Comparison of ENCODE assay signal across 9 mouse cellular contexts in the genomic region with DNA sequence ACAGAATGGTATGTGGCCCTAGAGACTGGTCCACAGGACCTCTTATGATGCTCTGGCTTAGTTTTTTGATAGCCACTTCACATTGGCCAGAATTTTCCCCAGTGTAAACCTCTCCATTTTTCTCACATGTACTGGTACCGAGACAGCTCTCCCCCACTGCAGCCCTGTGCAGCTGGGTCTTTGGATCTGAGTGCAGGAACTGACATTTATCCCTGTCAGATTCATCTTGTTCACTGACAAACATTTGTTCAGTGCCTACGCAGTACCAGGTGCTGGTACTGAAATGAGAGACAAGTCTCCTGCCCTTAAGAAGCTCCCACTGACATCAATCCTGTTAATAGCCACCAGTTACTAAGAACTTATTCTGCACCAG. TPM values are rescaled to one million over a fixed set of nuclear protein-coding genes. Genes with fewer than 3 reads are reported as not detected.
A peak's percentile ranks its signal among the peaks of the same experiment; 100 is the strongest.
DNase-seq lines count a peak whose midpoint lies in the region; ATAC-seq lines count a peak whose summit lies in the region.
"Had no signal": no experiment of that assay in that cellular context is flagged by ENCODE, and none has a peak within 500 bp of the region (broad histone marks: within the 10 kb centered on the region; RNA-seq: fewer than 3 reads in every experiment).

No protein-coding gene starts in this region.

- H3K27ac ChIP-seq in kidney, embryonic 16.5 days (ENCODE audit: low read length), result no peak overlapping the region
- no peak overlapping the region for H3K27ac ChIP-seq in forebrain, embryonic 12.5 days
- H3K27ac ChIP-seq in midbrain, embryonic 16.5 days (ENCODE audit: low read length), result 0 out of 2 replicates have a peak overlapping the region, but pooled peaks have one; percentile 17

- H3K9ac ChIP-seq in kidney, embryonic 16.5 days (replicated peaks; ENCODE audit: low read length), result peak overlapping the region; percentile 63; the same call in 1 of the 2 replicates
- H3K9ac ChIP-seq in forebrain, embryonic 12.5 days, result no peak overlapping the region
- H3K9ac ChIP-seq in midbrain, embryonic 16.5 days (ENCODE audit: low read depth, low read length), result peak overlapping the region; percentile 64

- no peaks in the 10 kb centered on the region for H3K36me3 ChIP-seq in kidney, embryonic 16.5 days (ENCODE audit: insufficient read depth, low read length)
- no peaks in the 10 kb centered on the region for H3K36me3 ChIP-seq in forebrain, embryonic 12.5 days (replicated peaks)
- H3K36me3 ChIP-seq in midbrain, embryonic 16.5 days (ENCODE audit: control insufficient read depth, insufficient read depth, low read length), result no peaks in the 10 kb centered on the region

- peak overlapping the region; percentile 44; the same call in 1 of the 2 replicates for H3K4me3 ChIP-seq in kidney, embryonic 16.5 days (ENCODE audit: low read length)
- no peak overlapping the region for H3K4me3 ChIP-seq in forebrain, embryonic 12.5 days (replicated peaks)
- H3K4me3 ChIP-seq in midbrain, embryonic 16.5 days (ENCODE audit: low read depth, low read length), result peak overlapping the region; percentile 39
- H3K4me3 ChIP-seq: myocyte had no signal

- H3K4me2 ChIP-seq in kidney, embryonic 16.5 days (replicated peaks; ENCODE audit: low read depth, low read length), result peak overlapping the region; percentile 72
- H3K4me2 ChIP-seq in forebrain, embryonic 12.5 days, result peak overlapping the region; percentile 62
- H3K4me2 ChIP-seq in midbrain, embryonic 16.5 days (ENCODE audit: low read length), result peak overlapping the region; percentile 85

- H3K27me3 ChIP-seq in kidney, embryonic 16.5 days (ENCODE audit: insufficient read depth, low read length), result no peaks in the 10 kb centered on the region
- H3K27me3 ChIP-seq in forebrain, embryonic 12.5 days, result no peaks in the 10 kb centered on the region
- H3K27me3 ChIP-seq in midbrain, embryonic 16.5 days (ENCODE audit: control insufficient read depth, insufficient read depth, low read depth, low read length), result no peaks in the 10 kb centered on the region

- no peak for ATAC-seq in kidney, embryonic 16.5 days (ENCODE audit: low FRiP score, low TSS enrichment)
- ATAC-seq in forebrain, embryonic 12.5 days (ENCODE audit: low FRiP score), result no peak
- ATAC-seq in midbrain, embryonic 16.5 days, result peak; percentile 31; the same call in 1 of the 2 replicates

- H3K4me1 ChIP-seq in kidney, embryonic 16.5 days (ENCODE audit: insufficient read depth, low read length), result no peaks in the 10 kb centered on the region
- H3K4me1 ChIP-seq in forebrain, embryonic 12.5 days, result peaks cover 6% of the 10 kb centered on the region
- H3K4me1 ChIP-seq in midbrain, embryonic 16.5 days (ENCODE audit: control insufficient read depth, insufficient read depth, low read length), result peaks cover 9% of the 10 kb centered on the region

- 52% methylated on average over 2 of the region's 2 CpGs for WGBS in kidney, embryonic 16.5 days
- 67% methylated on average over 2 of the region's 2 CpGs for whole genome bisulfite sequencing in forebrain, embryonic 12.5 days
- WGBS in midbrain, embryonic 16.5 days, result 67% methylated on average over 2 of the region's 2 CpGs

- no peak for DNase-seq in kidney, adult 8-10 months
- peak; percentile 68 to 76 for DNase-seq in layer of hippocampus, adult 8-10 months (ENCODE audit: low spot score in 2 of 2)
- DNase-seq in thymus, adult 18-20 months, result no peak
- DNase-seq in embryo, embryonic 9.5 days (ENCODE audit: extremely low spot score), result no peak
- no peak for DNase-seq in kidney, adult 11 months

- H3K9me3 ChIP-seq in kidney, embryonic 16.5 days (ENCODE audit: low read length), result no peaks in the 10 kb centered on the region
- H3K9me3 ChIP-seq in forebrain, embryonic 12.5 days, result no peaks in the 10 kb centered on the region
- no peaks in the 10 kb centered on the region for H3K9me3 ChIP-seq in midbrain, embryonic 16.5 days (replicated peaks; ENCODE audit: control insufficient read depth, low read length, poor library complexity, severe bottlenecking)

RNA-seq across cellular contexts. Expression of gene Slc22a8, which starts 12.1 kb away (rescaled TPM):
- 15.7 and 16.3 TPM in 2 replicates for polyA plus RNA-seq in kidney, embryonic 16.5 days (2015; fragmentation: Nextera tagmentation; extraction: Ambion mirVana)
- polyA plus RNA-seq in forebrain, embryonic 12.5 days (2016; fragmentation: Nextera tagmentation; extraction: Ambion mirVana), result 0.28 and 0.40 TPM in 2 replicates
- total RNA-seq in layer of hippocampus, adult 8-10 months (2022), result 10 to 100 TPM; 10.6 to 12.2 (median 11.5) TPM
- 11.7 and 13.6 TPM in 2 replicates for polyA plus RNA-seq in midbrain, embryonic 16.5 days (2015; fragmentation: Nextera tagmentation; extraction: Ambion mirVana)
- polyA plus RNA-seq: myocyte had no signal

RNA-seq across cellular contexts. Expression of gene Slc22a6, which starts 38.9 kb away (rescaled TPM):
- polyA plus RNA-seq in kidney, embryonic 16.5 days (2015; fragmentation: Nextera tagmentation; extraction: Ambion mirVana), result 48.8 and 59.4 TPM in 2 replicates
- 0.70 and 0.87 TPM in 2 replicates for polyA plus RNA-seq in forebrain, embryonic 12.5 days (2016; fragmentation: Nextera tagmentation; extraction: Ambion mirVana)
- 1 to 10 TPM; 3.5 to 4.4 (median 4.1) TPM for total RNA-seq in layer of hippocampus, adult 8-10 months (2022)
- polyA plus RNA-seq in midbrain, embryonic 16.5 days (2015; fragmentation: Nextera tagmentation; extraction: Ambion mirVana), result 9.2 and 10.0 TPM in 2 replicates
- polyA plus RNA-seq: myocyte had no signal

Comparison
In these comparisons a context has a peak if more than half of its experiments do, and no peak if none do; other contexts are left out.
1. DNase-seq: peak in layer of hippocampus, adult 8-10 months (2 of 2); none in kidney, adult 8-10 months (0 of 2), thymus, adult 18-20 months (0 of 2), embryo, embryonic 9.5 days (single experiment) and kidney, adult 11 months (single experiment).
2. Peak in every context shown above with its lines, with median percentiles within 50 percentile points of each other: H3K4me2 ChIP-seq.